Mouse (Mus musculus) forebrain, embryonic 15.5 days (tissue): ENCODE measurements at regions not wholly inside any gene's neighbourhood (a gene's known extent, or its start where the extent isn't known, plus 50 kb on each side); places are given as distances from the start of the nearest gene placed in this dataset.

Experiments
- ATAC-seq: fragments of 200-750 bp; cut with Nextera tagmentation; replicated peaks from 2 replicates; pipeline ENCODE4 v1.8.0; 2017; ENCODE audit warnings: mild to moderate bottlenecking, moderate TSS enrichment, moderate library complexity
- H3K27ac ChIP-seq: fragments of 300-500 bp; sonication (generic); replicated peaks from 2 replicates; pipeline ENCODE4 v1.5.1; 2015; ENCODE audit warnings: mild to moderate bottlenecking, inconsistent platforms
- H3K27me3 ChIP-seq: fragments of 300-500 bp; sonication (generic); 2 replicates; pipeline ENCODE4 v1.6.1; 2015; ENCODE audit warnings: inconsistent platforms
- H3K36me3 ChIP-seq: fragments of 300-500 bp; sonication (generic); 2 replicates; pipeline ENCODE4 v1.6.1; 2015; ENCODE audit warnings: mild to moderate bottlenecking, inconsistent platforms
- H3K4me1 ChIP-seq: fragments of 300-500 bp; sonication (generic); 2 replicates; pipeline ENCODE4 v1.6.1; 2015; ENCODE audit warnings: inconsistent platforms
- H3K4me2 ChIP-seq: fragments of 300-500 bp; sonication (generic); replicated peaks from 2 replicates; pipeline ENCODE4 v1.6.1; 2015; ENCODE audit warnings: mild to moderate bottlenecking, inconsistent platforms
- H3K4me3 ChIP-seq: fragments of 300-500 bp; sonication (generic); 2 replicates; pipeline ENCODE4 v1.5.1; 2015; ENCODE audit warnings: mild to moderate bottlenecking, inconsistent platforms
- H3K9ac ChIP-seq: fragments of 300-500 bp; sonication (generic); replicated peaks from 2 replicates; pipeline ENCODE4 v1.6.1; 2015; ENCODE audit warnings: mild to moderate bottlenecking, inconsistent platforms
- H3K9me3 ChIP-seq: fragments of 300-500 bp; sonication (generic); 2 replicates; pipeline ENCODE4 v1.6.1; 2016; ENCODE audit warnings: inconsistent platforms
- WGBS: fragments of 180-500 bp; shearing (Covaris S2); methylation state at CpG from one replicate; pipeline ENCODE4 v1.1.7; 2015; ENCODE audit warnings: mixed read lengths; 5-methylcytosine and 5-hydroxymethylcytosine counted together

DNA sequence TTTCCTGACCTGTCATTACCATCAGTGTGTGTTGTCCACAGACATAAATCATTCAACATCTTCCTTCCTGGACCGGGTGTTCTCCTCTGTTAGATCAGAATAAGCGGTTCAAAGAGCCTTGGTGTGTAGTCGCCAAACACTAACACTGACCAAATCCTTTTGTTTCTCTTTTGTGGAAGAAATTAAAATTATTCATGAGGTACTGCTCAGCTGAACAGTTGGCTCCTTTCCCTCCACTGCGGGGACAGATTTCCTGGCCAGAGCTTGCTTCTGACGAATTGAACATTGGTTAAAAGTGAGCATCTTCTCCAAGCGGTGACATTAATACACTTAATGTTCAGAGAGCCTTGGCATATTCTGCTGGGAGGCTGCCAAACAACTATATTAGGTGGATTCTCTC is 506.2 kb downstream of the 1810013L24Rik start:
- no peak overlapping the region for H3K27ac ChIP-seq
- ATAC-seq = peak; percentile 68

DNA sequence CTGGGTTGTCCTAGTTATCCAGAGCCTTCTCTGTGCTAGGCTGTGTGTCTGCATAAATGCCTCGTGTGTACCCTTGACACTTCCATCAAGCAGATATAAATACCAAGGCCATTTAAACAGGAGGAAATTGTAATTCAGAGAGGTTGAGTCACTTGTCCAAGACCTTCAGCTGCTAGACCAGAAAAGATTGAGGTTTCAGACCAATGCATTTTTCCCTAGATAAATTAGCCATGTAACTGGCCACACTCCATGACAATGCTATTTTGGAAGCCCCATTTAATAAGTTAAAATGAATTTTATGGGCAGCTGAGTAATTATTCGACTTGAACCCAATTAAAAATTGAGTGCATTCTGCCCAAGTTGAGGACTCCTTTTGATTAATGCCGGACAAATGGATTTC is 509.6 kb downstream of the 1810013L24Rik start:
- H3K4me3 ChIP-seq = no peak overlapping the region
- H3K36me3 ChIP-seq = no peaks in the 10 kb centered on the region
- H3K4me1 ChIP-seq = peaks cover 11% of the 10 kb centered on the region
- no peak overlapping the region for H3K9ac ChIP-seq
- H3K4me2 ChIP-seq = no peak overlapping the region
- ATAC-seq = no peak
- H3K27ac ChIP-seq = no peak overlapping the region
- WGBS = 65% methylated on average over 3 of the region's 3 CpGs
- H3K27me3 ChIP-seq = no peaks in the 10 kb centered on the region
- no peaks in the 10 kb centered on the region for H3K9me3 ChIP-seq

More for the DNA sequence above, 506.2 kb downstream of the 1810013L24Rik start:
- Histone ChIP-seq H3K27me3 (no peaks in the 10 kb centered on the region), H3K4me2 (no peak overlapping the region), H3K4me1 (peaks cover 11% of the 10 kb centered on the region), H3K9me3 (no peaks in the 10 kb centered on the region), H3K4me3 (no peak overlapping the region), H3K36me3 (no peaks in the 10 kb centered on the region), H3K9ac (no peak overlapping the region)
- 35% methylated on average over 6 of the region's 6 CpGs for WGBS

DNA sequence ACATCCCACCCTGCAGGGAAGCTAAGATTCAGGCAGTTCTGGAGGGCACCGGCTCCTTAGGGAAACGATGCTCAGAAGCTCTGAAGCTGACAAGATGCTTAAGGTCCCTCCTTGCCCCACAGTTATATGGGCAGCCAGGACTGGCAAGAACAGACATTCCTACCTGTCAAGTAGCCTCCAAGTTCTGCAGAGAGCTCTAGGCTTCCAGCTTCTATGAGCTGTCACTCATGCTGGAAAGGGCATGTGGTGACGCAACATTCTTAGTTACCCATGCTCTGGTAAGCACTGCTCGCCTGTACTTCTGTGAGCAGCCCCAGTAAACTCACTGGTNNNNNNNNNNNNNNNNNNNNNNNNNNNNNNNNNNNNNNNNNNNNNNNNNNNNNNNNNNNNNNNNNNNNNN is 511.3 kb downstream of the 1810013L24Rik start:
- Histone ChIP-seq H3K27ac (no peak overlapping the region), H3K9ac (no peak overlapping the region), H3K4me3 (no peak overlapping the region), H3K36me3 (no peaks in the 10 kb centered on the region), H3K9me3 (no peaks in the 10 kb centered on the region), H3K4me1 (peaks cover 3% of the 10 kb centered on the region), H3K27me3 (no peaks in the 10 kb centered on the region), H3K4me2 (no peak overlapping the region)
- 87% methylated on average over 4 of the region's 4 CpGs for WGBS
- no peak for ATAC-seq

DNA sequence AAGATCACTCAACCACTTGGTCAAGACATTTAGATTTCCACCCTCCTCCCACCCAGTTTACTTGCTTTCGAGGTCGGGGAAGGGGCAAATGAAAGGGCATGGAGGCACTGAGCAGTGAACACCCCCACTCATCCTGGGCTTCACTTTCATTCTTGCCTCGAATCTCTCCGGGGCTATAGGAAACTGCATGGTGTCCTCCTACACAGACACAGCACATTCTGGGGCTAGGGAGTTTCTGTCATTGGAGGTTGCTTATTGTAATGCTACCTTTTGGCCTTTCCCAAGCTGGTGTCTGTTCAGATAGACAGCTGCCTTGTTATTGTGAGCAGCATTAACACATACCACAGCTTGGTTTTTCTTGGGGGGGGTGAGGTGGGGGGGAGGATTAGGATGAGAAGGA is 523.9 kb downstream of the 1810013L24Rik start:
- H3K9ac ChIP-seq = no peak overlapping the region
- ATAC-seq = no peak
- no peaks in the 10 kb centered on the region for H3K36me3 ChIP-seq
- 85% methylated on average over 4 of the region's 4 CpGs for WGBS
- H3K4me3 ChIP-seq = no peak overlapping the region
- H3K4me1 ChIP-seq = no peaks in the 10 kb centered on the region
- no peak overlapping the region for H3K27ac ChIP-seq
- H3K4me2 ChIP-seq = no peak overlapping the region
- H3K27me3 ChIP-seq = no peaks in the 10 kb centered on the region
- no peaks in the 10 kb centered on the region for H3K9me3 ChIP-seq

DNA sequence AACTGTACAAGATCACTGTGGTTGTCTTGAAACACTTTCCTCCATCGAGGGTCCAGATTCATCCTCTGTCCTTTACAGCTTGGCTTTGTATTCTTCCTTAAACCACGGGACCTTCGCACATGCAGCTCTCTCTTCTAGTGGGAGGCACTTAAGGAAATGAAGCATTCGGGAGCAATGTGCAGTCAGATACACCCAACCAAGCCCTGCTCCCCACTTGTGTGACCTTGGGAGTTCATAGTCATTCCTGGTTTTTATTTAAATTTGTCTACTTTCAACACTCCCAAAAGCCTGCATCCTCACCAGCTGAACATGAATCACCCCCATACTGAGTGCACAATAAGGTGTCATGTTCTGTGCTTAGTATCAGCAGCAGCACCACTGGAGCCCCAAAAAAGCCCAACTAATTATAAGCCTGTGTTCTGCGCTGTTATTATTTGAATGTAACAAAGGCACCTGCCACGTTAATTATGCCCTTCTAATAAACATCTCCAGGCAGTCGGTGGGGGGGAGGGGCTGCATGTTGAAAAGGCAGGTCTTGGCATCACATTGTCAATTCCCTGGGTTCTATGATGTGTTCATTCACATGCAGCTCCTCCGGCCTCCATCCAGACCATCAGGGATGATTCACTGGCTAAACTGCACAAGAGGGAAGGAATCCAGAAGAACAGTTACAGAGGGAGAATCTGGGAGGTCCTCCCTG is 524.6 kb downstream of the 1810013L24Rik start:
- no peak overlapping the region for H3K27ac ChIP-seq
- no peaks in the 10 kb centered on the region for H3K27me3 ChIP-seq
- no peaks in the 10 kb centered on the region for H3K36me3 ChIP-seq
- no peaks in the 10 kb centered on the region for H3K4me1 ChIP-seq
- ATAC-seq = no peak
- no peaks in the 10 kb centered on the region for H3K9me3 ChIP-seq
- WGBS = 56% methylated on average over 8 of the region's 8 CpGs
- no peak overlapping the region for H3K4me2 ChIP-seq
- no peak overlapping the region for H3K9ac ChIP-seq
- H3K4me3 ChIP-seq = no peak overlapping the region

DNA sequence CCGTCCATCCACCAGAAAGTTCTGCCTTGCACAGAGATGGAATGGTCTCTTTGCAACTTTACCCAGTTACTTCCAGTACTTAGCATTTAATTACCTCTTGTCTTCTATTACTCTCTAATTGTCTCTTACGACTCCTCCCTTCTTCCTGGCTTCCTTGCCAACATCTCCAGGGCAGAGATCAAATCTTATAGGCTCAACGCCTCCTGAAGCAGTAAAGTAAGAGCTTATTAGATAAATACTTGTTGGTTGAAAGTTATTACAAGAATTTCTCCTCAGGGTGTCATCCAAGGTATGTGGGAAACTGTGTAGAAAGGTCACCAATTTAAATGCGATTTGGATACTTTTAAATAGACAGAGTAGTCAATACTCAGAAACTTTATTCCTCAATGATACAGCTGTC is 528.8 kb downstream of the 1810013L24Rik start:
- ATAC-seq = no peak
- Histone ChIP-seq H3K9ac (no peak overlapping the region), H3K4me2 (no peak overlapping the region), H3K4me1 (no peaks in the 10 kb centered on the region), H3K36me3 (no peaks in the 10 kb centered on the region), H3K9me3 (no peaks in the 10 kb centered on the region), H3K27me3 (no peaks in the 10 kb centered on the region), H3K27ac (no peak overlapping the region), H3K4me3 (no peak overlapping the region)
- WGBS = 82% methylated on average over 4 of the region's 4 CpGs

DNA sequence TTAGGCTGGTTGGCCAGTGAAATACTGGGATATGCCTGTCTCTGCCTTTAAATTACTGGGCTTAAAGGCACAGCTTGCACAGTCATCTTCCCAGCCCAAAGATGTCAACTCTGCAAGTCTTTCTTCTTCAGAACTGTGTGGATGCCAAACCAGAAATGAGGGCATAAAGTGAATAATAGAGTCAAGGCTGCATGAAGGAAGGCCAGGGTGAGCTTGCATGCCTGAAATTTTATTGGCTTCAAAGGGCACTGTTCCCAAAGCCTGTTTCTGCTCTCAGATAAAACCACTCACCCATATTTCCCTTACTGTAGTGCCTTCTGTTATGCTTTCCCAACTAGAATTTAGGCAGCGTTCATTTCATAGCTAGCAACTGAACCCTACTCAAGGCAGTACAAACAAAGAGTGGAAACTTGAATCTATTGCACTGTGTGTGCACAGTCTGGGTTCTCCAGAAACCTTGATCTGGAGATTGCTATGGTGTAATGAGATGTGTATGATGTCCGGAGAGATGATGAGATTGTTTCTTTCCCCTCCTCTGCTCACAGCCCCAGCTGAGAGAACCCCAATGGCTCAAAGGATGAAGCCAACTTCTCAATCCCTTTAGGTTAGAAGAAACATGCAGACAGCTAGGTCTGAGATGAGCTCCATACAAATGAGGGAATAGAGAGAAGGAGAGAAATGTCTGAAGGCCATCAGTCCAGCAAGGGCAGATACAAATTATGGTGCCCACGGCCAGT is 529.7 kb downstream of the 1810013L24Rik start:
- H3K27me3 ChIP-seq = no peaks in the 10 kb centered on the region
- no peaks in the 10 kb centered on the region for H3K36me3 ChIP-seq
- 90% methylated on average over 3 of the region's 3 CpGs for WGBS
- no peak overlapping the region for H3K4me2 ChIP-seq
- no peak overlapping the region for H3K9ac ChIP-seq
- no peaks in the 10 kb centered on the region for H3K9me3 ChIP-seq
- H3K4me1 ChIP-seq = no peaks in the 10 kb centered on the region
- ATAC-seq = no peak
- H3K27ac ChIP-seq = no peak overlapping the region
- H3K4me3 ChIP-seq = no peak overlapping the region

DNA sequence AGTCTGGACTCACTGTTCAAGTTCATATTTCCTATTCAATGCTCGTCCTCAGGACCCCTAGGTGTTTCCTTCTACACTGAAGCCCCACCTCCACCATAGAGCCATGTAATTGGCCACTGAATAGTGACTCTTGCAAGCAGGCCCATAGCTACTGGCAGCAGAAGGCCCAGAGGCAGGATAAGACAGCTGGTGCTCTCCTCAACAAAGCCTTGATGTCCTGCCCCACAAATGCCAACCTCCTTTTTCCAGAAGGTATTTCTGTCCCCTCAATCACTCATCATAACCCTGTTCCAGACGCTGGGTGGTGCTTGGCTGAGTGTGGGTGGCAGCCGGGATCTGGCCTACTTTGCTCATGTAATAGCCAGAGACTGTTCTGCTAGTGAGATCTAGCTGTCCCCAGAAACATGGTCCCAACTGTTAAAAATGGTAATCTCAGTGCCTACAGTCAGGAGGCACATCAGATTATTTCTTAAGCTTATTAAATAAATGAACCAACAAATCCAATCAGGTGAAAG is 530.9 kb downstream of the 1810013L24Rik start:
- H3K4me1 ChIP-seq = no peaks in the 10 kb centered on the region
- H3K9ac ChIP-seq = no peak overlapping the region
- no peak overlapping the region for H3K27ac ChIP-seq
- no peaks in the 10 kb centered on the region for H3K9me3 ChIP-seq
- no peaks in the 10 kb centered on the region for H3K36me3 ChIP-seq
- no peak overlapping the region for H3K4me3 ChIP-seq
- H3K4me2 ChIP-seq = no peak overlapping the region
- 79% methylated on average over 3 of the region's 3 CpGs for WGBS
- no peaks in the 10 kb centered on the region for H3K27me3 ChIP-seq
- no peak for ATAC-seq

DNA sequence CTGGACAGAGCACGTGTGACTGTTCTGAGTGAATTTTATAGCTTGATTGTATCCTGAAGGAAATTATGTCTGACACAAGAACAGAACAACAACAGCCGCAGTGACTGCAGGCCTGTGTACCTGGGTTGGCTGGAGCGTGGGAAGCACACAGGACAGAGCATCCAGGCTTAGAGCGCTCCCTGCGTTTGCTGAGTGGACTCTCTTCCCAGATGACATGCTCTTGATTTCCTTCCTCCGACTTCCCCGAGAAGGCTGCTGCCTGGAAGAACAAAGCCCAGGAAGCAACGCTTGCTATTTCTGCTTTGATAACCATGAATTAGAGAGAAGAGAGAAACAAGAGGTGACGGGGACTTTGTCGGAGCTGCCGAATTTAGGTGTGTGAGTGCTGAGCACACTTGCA is 532.2 kb downstream of the 1810013L24Rik start:
- no peak overlapping the region for H3K9ac ChIP-seq
- no peak for ATAC-seq
- no peaks in the 10 kb centered on the region for H3K4me1 ChIP-seq
- WGBS = 59% methylated on average over 11 of the region's 11 CpGs
- H3K4me3 ChIP-seq = no peak overlapping the region
- no peak overlapping the region for H3K4me2 ChIP-seq
- no peaks in the 10 kb centered on the region for H3K27me3 ChIP-seq
- no peak overlapping the region for H3K27ac ChIP-seq
- H3K9me3 ChIP-seq = no peaks in the 10 kb centered on the region
- H3K36me3 ChIP-seq = no peaks in the 10 kb centered on the region

DNA sequence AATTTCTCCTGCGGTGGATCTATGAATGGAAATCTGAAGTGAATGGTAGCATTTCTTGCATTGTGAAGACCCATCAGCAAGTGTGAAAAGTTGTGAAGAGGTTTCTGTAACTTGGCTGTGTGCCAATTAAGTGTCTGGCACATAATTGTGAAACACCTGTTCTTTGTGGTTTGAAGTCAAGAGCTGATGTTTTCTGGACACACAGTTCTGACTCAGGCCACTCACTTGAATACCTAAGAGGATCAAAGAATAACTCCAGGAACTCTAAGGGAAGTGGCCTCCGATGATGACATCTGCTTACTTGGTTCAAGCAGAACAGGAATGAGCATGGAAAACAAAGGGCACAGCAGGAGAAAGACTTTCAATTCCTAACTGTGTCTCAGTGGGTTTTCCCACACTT is 534.2 kb downstream of the 1810013L24Rik start:
- H3K9me3 ChIP-seq = no peaks in the 10 kb centered on the region
- H3K27me3 ChIP-seq = no peaks in the 10 kb centered on the region
- H3K27ac ChIP-seq = no peak overlapping the region
- no peaks in the 10 kb centered on the region for H3K36me3 ChIP-seq
- no peak for ATAC-seq
- H3K4me3 ChIP-seq = no peak overlapping the region
- WGBS = 34% methylated on average over 2 of the region's 2 CpGs
- no peaks in the 10 kb centered on the region for H3K4me1 ChIP-seq
- no peak overlapping the region for H3K4me2 ChIP-seq
- H3K9ac ChIP-seq = no peak overlapping the region

DNA sequence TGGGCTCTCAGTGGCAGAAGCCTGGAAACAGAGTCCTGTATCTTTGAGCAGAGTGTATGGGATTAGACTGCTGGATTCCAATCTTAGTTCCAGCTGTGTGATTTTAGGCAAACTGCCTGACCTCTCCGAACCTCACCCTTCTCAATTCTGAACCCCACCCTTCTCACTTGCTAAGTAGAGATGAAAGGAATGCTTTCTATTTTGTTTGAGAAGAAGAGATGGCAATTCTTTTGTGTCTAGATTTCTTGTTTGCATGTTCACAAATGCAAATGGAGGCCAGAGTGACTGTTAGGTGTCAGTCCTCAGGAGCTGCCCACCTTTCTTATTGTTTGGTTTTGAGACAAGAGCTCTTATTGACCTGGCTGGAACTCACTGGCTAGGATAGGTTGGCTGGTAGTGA is 561.1 kb downstream of the 1810013L24Rik start:
- Histone ChIP-seq H3K9me3 (no peaks in the 10 kb centered on the region), H3K27ac (no peak overlapping the region), H3K4me3 (no peak overlapping the region), H3K4me2 (no peak overlapping the region), H3K27me3 (no peaks in the 10 kb centered on the region), H3K36me3 (no peaks in the 10 kb centered on the region), H3K9ac (no peak overlapping the region), H3K4me1 (no peaks in the 10 kb centered on the region)
- 39% methylated on average over 1 of the region's 1 CpGs for WGBS
- no peak for ATAC-seq

DNA sequence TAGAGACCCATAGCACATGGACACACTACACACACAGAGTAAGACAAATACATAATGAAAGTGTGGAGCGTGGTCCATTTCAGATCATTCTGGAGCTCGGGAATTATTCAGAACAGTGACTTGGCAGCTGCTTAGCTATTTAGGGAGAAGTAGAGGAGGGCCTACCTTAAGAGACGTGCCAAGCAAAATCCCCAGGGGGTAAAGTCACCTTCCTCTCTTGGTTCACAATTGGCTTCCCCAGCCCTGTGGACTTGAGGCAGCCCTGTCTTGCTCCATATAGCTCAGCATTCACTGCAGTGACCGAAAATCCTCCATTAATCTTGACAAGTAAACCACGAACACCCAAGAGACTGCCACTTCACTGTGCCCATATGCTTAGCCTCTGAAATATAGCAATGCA is 574.8 kb downstream of the 1810013L24Rik start:
- WGBS = 85% methylated on average over 5 of the region's 5 CpGs
- no peak overlapping the region for H3K4me2 ChIP-seq
- H3K9ac ChIP-seq = no peak overlapping the region
- H3K27me3 ChIP-seq = no peaks in the 10 kb centered on the region
- H3K9me3 ChIP-seq = no peaks in the 10 kb centered on the region
- H3K4me3 ChIP-seq = no peak overlapping the region
- no peaks in the 10 kb centered on the region for H3K4me1 ChIP-seq
- H3K36me3 ChIP-seq = no peaks in the 10 kb centered on the region
- no peak for ATAC-seq
- H3K27ac ChIP-seq = no peak overlapping the region
